Mouse (Mus musculus) urinary bladder, postnatal 36 days (tissue): ENCODE results near the gene Tead1.
A peak's percentile ranks its signal among the peaks of the same experiment; 100 is the strongest.

Experiments used
- DNase-seq, 2 experiments: peaks; one replicate each; pipeline ENCODE4 v3.0.0; 2022; ENCODE audit warnings: low spot score in 2 of 2, mixed read lengths in 1 of 2

Tead1 gene

DNA sequence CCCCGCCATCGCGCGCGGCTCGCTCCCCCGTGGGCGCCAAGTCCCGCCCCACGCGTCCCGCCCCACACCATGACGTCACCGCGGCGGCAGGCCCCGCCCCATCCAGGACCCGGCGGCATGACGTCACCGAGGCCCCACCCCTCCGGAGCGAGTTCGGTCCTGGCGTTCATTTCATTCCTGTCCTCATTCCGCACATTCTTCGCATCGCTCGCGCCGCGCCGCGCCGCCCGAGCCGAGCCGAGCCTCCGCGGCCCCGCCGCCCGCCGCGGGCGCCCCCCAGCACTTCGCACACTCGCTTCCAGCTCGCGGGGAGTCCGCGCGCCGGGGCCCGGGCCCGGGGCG lies at the start of gene Tead1:
TSS of gene Tead1 (plus strand) at position 148 of the 342 bp plus-strand sequence.
- DNase-seq, result peak; percentile 92 to 96

- DNase-seq, result no peak
Measured at GRCm38 (mm10) chr7:112634505-112635213, 44.5 kb upstream of the Tead1 start.

DNA sequence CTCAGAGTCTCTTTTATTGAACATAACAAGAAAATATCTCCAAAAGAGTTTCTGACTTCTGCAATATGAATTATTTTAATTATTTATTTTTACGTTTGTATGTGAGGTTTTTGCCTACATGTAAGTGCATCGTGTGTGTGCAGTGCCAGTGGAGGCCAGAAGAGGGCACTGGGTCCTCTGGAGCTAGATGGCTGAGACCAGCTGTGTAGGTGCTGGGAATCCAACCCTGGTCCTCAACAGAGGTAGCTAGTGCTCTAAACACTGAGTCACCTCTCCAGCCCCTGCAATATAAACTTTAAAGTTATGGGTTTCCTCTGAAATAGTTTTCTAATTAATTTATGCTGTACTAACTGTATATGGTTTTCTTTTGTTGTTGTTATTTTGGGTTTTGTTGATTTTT lies 43.2 kb upstream of the Tead1 start:
- no peak for DNase-seq

DNA sequence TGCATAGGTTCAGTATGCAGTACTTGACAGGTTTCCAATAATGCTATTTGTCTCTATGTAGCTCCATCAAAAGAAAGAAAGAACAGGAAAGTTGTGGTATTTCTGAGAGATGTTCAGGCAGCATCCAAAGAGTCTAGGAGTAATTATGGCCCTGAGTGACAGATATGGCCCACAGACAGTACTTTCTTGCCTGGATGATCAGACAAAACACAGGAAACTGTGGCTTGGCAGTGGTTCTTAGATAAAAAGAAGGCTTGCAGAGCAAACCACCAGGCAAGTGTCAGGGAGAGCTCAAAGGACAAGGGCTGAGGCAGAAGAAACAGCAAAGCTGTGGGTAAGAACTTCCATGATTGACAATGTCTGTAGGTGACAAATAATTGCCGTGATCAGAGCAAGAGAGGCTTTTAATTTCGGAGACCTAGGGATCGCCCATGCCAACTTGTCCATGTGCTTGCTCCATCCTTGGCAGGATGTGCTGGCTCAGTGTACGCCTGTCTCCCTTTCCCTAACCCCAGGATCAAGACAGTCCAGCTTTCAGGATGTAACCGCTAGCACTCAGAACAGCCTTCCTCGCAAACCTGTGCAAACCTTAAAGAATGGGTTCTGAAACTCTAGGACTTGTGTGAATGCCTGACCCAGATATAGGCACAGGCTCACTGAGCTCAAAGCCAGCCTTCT lies 35.1 kb upstream of the Tead1 start:
- DNase-seq, result peak in 1 of 2 experiments; percentile 32

- DNase-seq, result peak in 1 of 2 experiments; percentile 74
Measured at GRCm38 (mm10) chr7:112644701-112645100, 34.4 kb upstream of the Tead1 start.

DNA sequence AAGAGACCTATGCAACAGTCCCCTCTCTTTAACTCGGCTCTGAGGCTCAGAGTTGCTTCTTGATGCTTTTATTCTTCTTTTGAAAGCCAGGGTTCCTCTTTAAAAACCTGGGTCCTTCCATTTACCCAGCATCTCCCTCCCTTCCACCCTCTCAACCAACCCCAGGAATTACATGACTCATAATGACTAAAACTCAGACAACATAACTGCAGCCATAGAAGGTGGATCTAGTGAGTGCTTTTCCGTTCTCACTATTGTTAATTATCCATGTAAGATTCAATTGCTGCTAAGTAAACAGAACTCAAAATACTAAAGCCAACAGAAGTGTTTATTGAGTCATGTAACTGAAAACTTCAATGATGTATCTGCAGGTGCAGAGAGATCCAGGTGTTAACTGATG lies 33.4 kb upstream of the Tead1 start:
- no peak for DNase-seq

- no peak for DNase-seq
Measured at GRCm38 (mm10) chr7:112647417-112647816, 31.7 kb upstream of the Tead1 start.

DNA sequence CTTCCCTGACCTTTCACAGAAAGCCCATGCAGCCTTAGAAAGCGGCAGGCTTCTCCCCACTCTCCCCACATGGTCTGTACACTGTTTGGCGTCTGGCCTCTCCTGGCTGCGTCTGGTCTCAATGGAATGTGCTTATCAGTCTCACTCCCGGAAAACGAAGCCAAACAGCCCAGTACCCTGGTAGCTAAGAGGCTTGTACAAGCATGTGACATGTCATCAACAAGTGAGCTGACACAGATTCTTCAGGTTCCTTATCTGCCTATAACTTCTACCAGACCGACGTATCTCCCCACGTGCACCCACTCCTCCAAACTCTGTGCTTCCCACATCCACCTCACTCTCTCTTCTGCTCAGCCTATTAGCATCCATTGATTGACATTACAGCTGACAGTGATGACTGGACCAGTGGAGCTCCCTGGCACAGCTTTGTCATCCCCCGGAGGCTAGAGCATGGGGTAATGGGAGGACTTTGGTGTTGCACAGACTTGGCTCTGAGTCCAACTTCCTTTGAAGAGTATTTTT lies 22.9 kb upstream of the Tead1 start:
- peak; percentile 59 to 74 for DNase-seq

- no peak for DNase-seq
Measured at GRCm38 (mm10) chr7:112658939-112659338, 20.2 kb upstream of the Tead1 start.

DNA sequence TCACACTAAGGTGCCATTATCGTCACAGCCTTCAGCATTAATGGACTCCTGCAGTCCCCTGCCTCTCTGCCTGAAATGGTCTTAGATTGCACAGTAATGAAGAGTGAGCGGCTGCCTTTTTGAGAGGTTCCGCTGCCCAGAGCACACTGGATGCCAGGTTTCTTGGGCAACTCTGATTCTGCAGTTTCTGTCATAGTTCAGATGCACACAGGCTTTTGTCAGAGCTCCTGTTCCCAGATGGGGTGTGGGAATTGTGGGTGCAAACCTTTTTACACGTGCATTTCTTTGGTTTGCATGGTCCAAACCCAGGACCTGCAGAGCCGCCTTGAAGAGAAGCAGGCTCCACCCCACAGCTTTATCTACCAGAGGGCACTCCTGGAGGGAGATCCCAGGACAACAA lies 19.3 kb upstream of the Tead1 start:
- DNase-seq, result no peak

DNA sequence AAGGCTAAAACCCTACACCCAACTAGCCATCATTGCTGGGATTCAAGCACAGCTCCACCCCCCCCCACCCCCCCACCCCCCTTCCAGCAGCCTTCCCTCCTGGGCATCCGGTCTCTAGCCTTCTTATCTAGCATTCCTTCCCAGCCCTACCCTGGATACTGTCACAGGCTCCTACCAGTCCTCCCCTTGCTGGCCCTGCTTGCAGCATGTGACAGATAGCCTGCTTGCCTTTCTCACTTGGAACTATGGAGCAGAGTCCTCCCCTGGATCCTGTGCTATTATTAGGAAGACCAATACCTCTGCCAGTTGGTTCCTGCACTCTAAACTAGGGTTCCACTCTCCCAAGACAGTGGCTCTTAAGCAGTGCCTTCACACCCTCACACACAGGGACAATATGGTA lies 18.8 kb upstream of the Tead1 start:
- no peak for DNase-seq

DNA sequence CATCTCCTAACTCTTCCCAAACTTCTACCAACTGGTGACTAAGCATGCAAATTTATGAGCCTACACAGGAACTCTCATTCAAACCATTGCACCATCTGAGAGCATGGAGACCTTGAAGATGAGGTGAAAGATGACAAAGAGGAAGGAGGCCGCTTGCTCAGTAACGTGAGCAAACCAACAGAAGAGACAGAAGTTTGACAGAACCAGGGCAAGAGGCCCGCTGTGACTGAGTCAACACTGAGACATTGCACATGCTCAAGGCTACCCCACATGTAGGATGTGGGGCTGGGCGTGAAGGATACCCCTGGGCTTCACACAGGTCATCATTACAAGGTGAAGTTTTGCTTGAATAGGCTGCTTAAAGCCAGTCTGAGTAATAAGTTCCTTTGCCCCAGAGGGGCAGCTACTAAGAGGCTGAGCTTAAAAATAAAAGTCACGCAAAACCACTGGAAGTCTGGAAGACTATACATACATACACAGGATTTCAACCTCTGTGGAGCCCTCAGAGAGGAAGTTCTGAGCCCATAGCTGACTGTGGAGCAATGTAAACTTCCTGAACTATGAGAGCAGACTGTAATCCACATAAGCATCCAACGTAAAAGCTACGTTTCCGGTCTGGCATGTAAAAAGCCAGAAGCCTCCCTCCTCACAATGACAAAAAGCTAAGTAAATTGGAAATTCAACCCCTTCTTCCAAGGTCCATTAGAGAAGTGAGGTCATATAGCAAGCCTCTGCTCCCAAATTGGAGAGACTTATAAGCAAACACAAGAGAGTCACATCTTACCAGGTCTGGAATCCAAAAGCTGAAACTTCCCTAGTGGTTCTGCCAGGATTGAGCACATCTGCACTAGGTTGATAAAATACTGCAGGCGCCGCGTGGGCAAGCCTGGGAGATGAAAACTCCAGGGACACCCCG lies 16.5 kb upstream of the Tead1 start:
- DNase-seq, result no peak

DNA sequence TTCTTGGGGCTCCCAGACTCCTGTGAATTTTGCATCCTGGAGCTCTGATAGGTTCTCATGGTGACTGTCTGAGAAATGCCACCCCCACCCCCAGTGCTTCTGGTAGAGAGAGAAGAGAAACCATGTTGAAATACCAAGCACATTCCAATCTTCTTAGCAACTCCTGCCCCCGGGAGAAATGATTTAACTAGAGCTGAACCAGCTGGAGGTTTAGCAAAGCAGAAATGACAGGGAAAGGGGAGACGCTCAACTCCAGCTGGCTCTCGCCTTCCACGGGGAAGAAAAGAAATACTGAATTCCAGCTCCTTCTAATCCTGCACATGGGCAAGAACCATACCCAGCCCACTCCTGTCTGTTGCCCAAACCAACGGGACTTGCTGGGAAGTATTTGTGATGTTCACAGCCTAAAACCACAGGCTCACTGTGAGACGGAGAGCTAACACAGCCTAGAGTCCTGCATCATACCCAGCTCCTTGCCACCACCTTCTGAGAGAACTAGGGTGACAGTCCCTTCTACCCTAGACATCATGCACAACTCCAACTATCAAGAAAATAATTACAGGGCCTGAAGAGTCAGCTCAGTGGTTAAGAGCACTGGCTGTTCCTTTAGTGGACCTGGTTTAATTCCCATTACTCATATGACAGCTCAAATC lies 15.7 kb upstream of the Tead1 start:
- DNase-seq, result peak in 1 of 2 experiments; percentile 36

DNA sequence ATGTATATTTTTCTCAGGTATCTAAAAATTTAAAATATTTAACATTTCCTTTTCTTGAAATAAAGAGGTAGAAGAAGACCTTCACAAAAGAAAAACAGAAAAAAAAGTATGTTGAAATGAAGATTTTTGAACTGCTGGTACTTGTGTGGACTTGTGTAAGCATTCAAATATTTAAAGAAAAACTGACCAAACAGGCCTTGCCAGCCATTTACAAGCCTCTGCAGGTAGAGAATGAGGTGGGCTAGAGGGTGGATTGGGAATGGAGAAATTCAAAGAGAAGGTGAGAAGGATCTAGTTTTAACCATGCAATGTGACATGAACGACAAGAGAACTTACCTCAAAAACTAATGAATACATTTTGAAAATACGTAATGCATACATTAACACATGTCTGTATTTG lies 9.1 kb upstream of the Tead1 start:
- no peak for DNase-seq

- peak in 1 of 2 experiments; percentile 74 for DNase-seq
Measured at GRCm38 (mm10) chr7:112678418-112679170, 524 bp upstream of the Tead1 start.

GRCm38 (mm10) chr7:112679513-112680245 lies 561 bp downstream of the Tead1 start:
- peak in 1 of 2 experiments; percentile 64 for DNase-seq

- DNase-seq, result peak in 1 of 2 experiments; percentile 52
Measured at GRCm38 (mm10) chr7:112680498-112681251, 1.6 kb downstream of the Tead1 start.

DNA sequence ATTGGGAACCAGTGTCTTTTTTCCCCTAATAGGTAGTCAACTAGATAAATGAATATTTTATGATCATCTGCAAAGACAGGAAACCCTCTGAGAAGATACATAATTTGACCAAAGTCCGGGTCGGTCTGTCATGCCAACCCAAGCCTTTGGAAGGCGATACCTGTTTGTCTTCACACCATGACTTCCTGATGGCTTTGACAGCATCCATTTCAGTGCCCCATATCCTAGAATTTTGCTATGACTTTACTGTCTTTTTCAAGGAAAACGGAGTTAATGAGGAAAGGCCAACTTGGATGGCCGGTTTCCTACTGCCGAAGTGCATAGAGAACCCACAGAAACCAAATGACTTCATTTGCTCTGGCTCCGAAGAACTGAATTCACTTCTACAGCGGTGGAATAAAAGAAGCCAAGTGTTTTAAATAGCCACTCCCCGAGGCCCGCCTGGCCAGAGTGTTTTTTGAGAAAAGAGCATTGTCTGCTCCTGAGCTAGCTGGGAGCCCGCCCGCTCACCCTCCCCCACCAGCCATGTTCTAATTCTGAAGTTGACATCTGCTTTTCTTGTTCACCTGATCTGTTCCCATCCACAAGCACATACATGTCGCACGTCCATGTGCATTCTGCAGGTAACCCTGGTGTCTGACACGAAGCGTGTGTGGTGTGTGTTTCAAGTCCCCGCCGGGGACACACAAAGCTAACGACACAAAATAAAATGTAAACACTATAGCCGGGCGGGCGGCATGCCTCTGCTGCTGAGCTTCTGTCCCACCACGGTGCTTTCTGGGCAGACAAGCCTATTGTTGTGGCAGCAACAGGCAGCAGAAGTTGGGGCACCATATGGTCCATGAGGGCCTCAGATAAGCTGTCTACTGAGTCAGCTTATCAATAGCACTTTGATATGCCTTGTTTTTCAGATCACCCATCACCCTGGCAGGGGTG lies 5.8 kb downstream of the Tead1 start:
- DNase-seq, result no peak
